Mouse (Mus musculus) kidney, adult 2 months (tissue): ENCODE measurements around the gene Dusp14. TPM values are rescaled to one million over a fixed set of nuclear protein-coding genes. Genes with fewer than 3 reads are reported as not detected.

Experiments used
- DNase-seq: peaks from one replicate; pipeline ENCODE4 v3.0.0; 2021
- H3K27ac ChIP-seq: fragments of 200-500 bp; 2 replicates; pipeline ENCODE4 v1.5.1; 2012; ENCODE audit warnings: low read depth, low read length, control low read depth, inconsistent platforms; ENCODE audit not compliant: insufficient read depth
- H3K27me3 ChIP-seq: fragments of 200-500 bp; replicated peaks from 2 replicates; pipeline ENCODE4 v1.6.1; 2012; ENCODE audit warnings: mild to moderate bottlenecking, moderate library complexity, low read length, inconsistent platforms; ENCODE audit not compliant: control insufficient read depth, insufficient read depth
- H3K36me3 ChIP-seq: fragments of 200-500 bp; 2 replicates; pipeline ENCODE4 v1.6.1; 2012; ENCODE audit warnings: mild to moderate bottlenecking, moderate library complexity, low read length, inconsistent platforms; ENCODE audit not compliant: control insufficient read depth, insufficient read depth
- H3K4me1 ChIP-seq: fragments of 200-500 bp; 2 replicates; pipeline ENCODE4 v1.6.1; 2011; ENCODE audit warnings: low read length; ENCODE audit not compliant: control insufficient read depth, insufficient read depth
- H3K4me3 ChIP-seq: fragments of 200-500 bp; 2 replicates; pipeline ENCODE4 v1.5.1; 2011; ENCODE audit warnings: mild to moderate bottlenecking, low read depth, low read length, control low read depth; ENCODE audit not compliant: insufficient read depth
- CTCF ChIP-seq: fragments of 200-500 bp; conservative IDR thresholded peaks from 2 replicates; pipeline ENCODE4 v1.5.1; 2011; ENCODE audit warnings: low read depth, mild to moderate bottlenecking, control low read depth, low read length, moderate library complexity, mixed read lengths; ENCODE audit not compliant: insufficient read depth, insufficient read length
- POLR2A ChIP-seq: fragments of 200-500 bp; IDR thresholded peaks from one replicate; pipeline ENCODE4 v1.6.1; 2011; ENCODE audit warnings: low read depth, low read length, control low read depth
- WGBS: fragments of 180-500 bp; shearing (Covaris S2); methylation state at CpG from one replicate; pipeline ENCODE4 v1.1.7; 2018; 5-methylcytosine and 5-hydroxymethylcytosine counted together
- polyA plus RNA-seq: library from polyadenylated mRNA; depleted of rRNA; stranded (reverse); fragments of >200 nt; gene quantifications from 2 replicates; pipeline ENCODE4 v1.2.3, GENCODE M21; 2012; rRNA removed

Dusp14 gene
- 60.3 and 65.0 TPM in 2 replicates for polyA plus RNA-seq

- Histone ChIP-seq H3K4me1 (peaks cover 24% of the 10 kb centered on the region), H3K4me3 (peak within 1 kb of the TSS; percentile 73), H3K36me3 (no peaks in the 10 kb centered on the region), H3K27me3 (no peaks in the 10 kb centered on the region), H3K27ac (peak within 1 kb of the TSS; percentile 62)
- DNase-seq: peak; percentile 85
- WGBS: 7% methylated on average over 11 of the region's 11 CpGs
- TF ChIP-seq POLR2A (peak; percentile 47), CTCF (no peak)
Measured at GRCm38 (mm10) chr11:84069034-84069370, at the start of gene Dusp14. Gene Dusp14, minus strand, starts transcription at chr11:84069261.

GRCm38 (mm10) chr11:84117431-84117830 is 48.4 kb upstream of the Dusp14 start:
- H3K27me3 ChIP-seq: no peaks in the 10 kb centered on the region
- no peak for TF ChIP-seq CTCF
- no peak for TF ChIP-seq POLR2A
- WGBS: 90% methylated on average over 4 of the region's 4 CpGs
- DNase-seq: no peak
- H3K27ac ChIP-seq: no peak overlapping the region
- no peaks in the 10 kb centered on the region; the same call in 1 of the 2 replicates for H3K36me3 ChIP-seq
- H3K4me3 ChIP-seq: no peak overlapping the region
- H3K4me1 ChIP-seq: peaks cover 5% of the 10 kb centered on the region; the same call in 1 of the 2 replicates

- Histone ChIP-seq H3K27ac (no peak overlapping the region), H3K36me3 (no peaks in the 10 kb centered on the region; the same call in 1 of the 2 replicates), H3K27me3 (no peaks in the 10 kb centered on the region), H3K4me1 (no peaks in the 10 kb centered on the region; the same call in 1 of the 2 replicates), H3K4me3 (no peak overlapping the region)
- TF ChIP-seq POLR2A: no peak
- no peak for TF ChIP-seq CTCF
- WGBS: 59% methylated on average over 2 of the region's 2 CpGs
- DNase-seq: no peak
Measured at GRCm38 (mm10) chr11:84116221-84116620, 47.2 kb upstream of the Dusp14 start.

- DNase-seq: no peak
- Histone ChIP-seq H3K27ac (no peak overlapping the region), H3K36me3 (no peaks in the 10 kb centered on the region; the same call in 1 of the 2 replicates), H3K27me3 (no peaks in the 10 kb centered on the region), H3K4me3 (no peak overlapping the region), H3K4me1 (no peaks in the 10 kb centered on the region)
- TF ChIP-seq POLR2A: no peak
- TF ChIP-seq CTCF: no peak
- WGBS: 73% methylated on average over 9 of the region's 9 CpGs
Measured at GRCm38 (mm10) chr11:84115646-84116045, 46.6 kb upstream of the Dusp14 start.

DNA sequence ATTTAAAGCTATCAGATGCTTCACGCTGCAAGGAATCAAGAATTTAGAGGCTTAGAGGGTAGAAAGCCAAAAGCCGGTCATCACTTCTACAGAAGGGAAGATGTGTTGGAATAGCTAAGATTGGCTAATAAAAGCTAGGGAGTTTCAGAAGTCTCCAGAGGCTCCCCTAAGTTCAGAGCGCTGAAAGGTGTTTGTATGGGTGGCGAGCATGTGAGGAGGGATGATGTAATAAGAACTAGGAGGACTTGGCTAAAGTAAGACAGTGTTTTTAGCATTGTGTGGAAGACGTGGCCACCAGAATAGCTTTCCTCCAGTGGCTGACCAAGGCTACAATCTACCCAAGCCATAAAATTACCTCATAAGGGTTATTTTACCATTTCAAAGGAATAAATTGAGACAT is 44.6 kb upstream of the Dusp14 start:
- no peaks in the 10 kb centered on the region; the same call in 1 of the 2 replicates for H3K36me3 ChIP-seq
- no peaks in the 10 kb centered on the region for H3K27me3 ChIP-seq
- no peak overlapping the region for H3K4me3 ChIP-seq
- no peak overlapping the region for H3K27ac ChIP-seq
- H3K4me1 ChIP-seq: peaks cover 3% of the 10 kb centered on the region; the same call in 1 of the 2 replicates
- TF ChIP-seq CTCF (no peak), POLR2A (no peak)
- DNase-seq: no peak
- WGBS: 91% methylated on average over 5 of the region's 5 CpGs

GRCm38 (mm10) chr11:84107137-84107536 is 38.1 kb upstream of the Dusp14 start:
- H3K4me1 ChIP-seq: peaks cover 3% of the 10 kb centered on the region; the same call in 1 of the 2 replicates
- WGBS: 63% methylated on average over 2 of the region's 2 CpGs
- TF ChIP-seq POLR2A: no peak
- no peak for TF ChIP-seq CTCF
- H3K27me3 ChIP-seq: no peaks in the 10 kb centered on the region
- H3K27ac ChIP-seq: no peak overlapping the region
- DNase-seq: no peak
- peaks cover 1% of the 10 kb centered on the region; the same call in 1 of the 2 replicates for H3K36me3 ChIP-seq
- no peak overlapping the region for H3K4me3 ChIP-seq

- TF ChIP-seq POLR2A (no peak), CTCF (no peak)
- 91% methylated on average over 6 of the region's 6 CpGs for WGBS
- no peaks in the 10 kb centered on the region for H3K4me1 ChIP-seq
- H3K27me3 ChIP-seq: no peaks in the 10 kb centered on the region
- H3K27ac ChIP-seq: no peak overlapping the region
- H3K36me3 ChIP-seq: peaks cover 1% of the 10 kb centered on the region; the same call in 1 of the 2 replicates
- no peak for DNase-seq
- no peak overlapping the region for H3K4me3 ChIP-seq
Measured at GRCm38 (mm10) chr11:84104036-84104435, 35.0 kb upstream of the Dusp14 start.

DNA sequence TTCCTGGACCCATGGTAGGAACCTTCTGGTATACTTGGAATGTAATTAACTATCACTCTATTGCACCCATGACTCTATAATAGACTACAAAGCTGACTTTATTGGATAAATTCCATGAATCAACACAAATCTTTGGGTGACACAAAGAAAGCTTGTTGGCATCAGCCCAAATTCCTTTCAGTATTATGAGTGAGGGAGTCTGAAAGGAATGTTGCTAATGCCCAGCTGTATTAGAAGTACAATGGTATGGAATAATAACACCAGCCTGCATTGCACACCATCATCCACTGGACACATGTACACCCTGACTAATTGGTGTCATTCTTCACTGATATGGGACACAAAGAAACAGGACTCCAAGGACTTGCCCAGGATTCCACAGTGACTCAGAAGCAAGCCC is 32.1 kb upstream of the Dusp14 start:
- Histone ChIP-seq H3K36me3 (no peaks in the 10 kb centered on the region; the same call in 1 of the 2 replicates), H3K27ac (no peak overlapping the region), H3K4me1 (no peaks in the 10 kb centered on the region), H3K27me3 (no peaks in the 10 kb centered on the region), H3K4me3 (no peak overlapping the region)
- TF ChIP-seq POLR2A: no peak
- DNase-seq: no peak
